Mouse (Mus musculus) embryonic fibroblast, embryonic 13.5 days (primary cell): ENCODE measurements around the gene Cradd.

Experiments used
- CTCF ChIP-seq: IDR thresholded peaks from 2 replicates; pipeline ENCODE4 v1.5.1; 2011; ENCODE audit warnings: mild to moderate bottlenecking, control low read depth, low read length, moderate library complexity, borderline replicate concordance; ENCODE audit not compliant: insufficient read depth
- POLR2A ChIP-seq: IDR thresholded peaks from 2 replicates; pipeline ENCODE4 v1.6.1; 2011; ENCODE audit warnings: low read depth, mild to moderate bottlenecking, control low read depth, low read length, moderate library complexity

DNA sequence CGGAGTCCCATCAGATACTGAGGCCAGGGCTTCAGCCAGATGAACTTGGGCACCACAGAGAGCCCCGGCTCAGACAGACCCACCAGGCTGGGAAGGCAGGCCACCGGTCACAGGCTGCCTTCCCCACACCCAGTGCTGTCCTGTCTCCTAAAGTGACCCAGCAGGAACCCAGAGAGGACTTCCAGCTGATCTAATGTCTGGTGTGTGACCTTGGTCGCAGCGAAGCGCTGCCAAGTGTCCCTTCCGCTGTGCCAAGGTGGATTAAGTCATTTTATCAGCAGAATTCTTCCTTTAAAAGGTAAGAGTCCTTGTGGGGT is 5.6 kb downstream of the Cradd start:
- TF ChIP-seq POLR2A (no peak), CTCF (no peak)
